8 mouse cellular contexts compared by ENCODE assay signal in the genomic region with DNA sequence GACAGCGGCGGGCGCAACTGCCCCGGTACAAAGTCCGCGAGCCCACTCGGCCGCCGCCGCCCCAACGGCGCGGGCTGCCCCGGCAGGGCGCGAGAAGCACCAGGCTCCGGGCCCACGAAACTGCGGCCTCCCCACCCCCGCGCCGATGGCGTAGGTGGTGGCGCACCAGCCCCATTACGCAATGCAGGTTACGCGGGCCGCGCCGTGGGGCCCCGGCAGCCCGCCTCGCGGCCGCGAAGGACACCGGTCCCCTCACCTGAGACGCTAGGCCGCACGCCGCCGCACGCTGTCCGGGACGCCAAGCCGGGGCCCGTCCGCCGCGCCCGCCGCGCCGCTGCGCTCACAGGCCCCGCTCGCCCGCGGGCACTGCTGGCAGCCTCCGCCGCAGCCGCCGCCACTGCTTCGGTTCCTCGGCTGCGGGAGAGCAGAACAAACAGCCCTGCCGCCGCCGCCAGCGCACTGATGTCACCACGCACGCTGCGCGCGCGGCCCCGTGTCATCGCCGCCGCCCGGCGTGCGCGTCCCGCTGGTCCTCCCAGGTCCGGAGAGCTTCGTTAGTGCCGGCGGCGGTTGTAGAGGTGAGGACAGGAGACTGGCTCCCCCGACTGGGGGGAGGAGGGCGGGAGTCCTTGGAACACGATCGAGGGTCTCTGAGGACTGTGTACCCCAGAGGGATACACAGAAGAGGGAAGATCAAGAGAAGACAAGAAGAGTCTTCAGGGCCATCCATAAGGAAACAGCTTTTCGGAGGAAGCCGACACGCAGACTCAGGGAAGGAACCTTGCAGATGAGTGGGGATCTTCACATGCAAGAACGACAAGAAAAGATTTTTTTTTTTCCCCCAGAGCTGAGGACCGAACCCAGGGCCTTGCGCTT. TPM values are rescaled to one million over a fixed set of nuclear protein-coding genes. Genes with fewer than 3 reads are reported as not detected.
DNase-seq lines count a peak whose midpoint lies in the region; ATAC-seq and TF ChIP-seq lines count a peak whose summit lies in the region.

Gene Brd4, minus strand, starts transcription at position 461 of the 876 bp plus-strand sequence.

- under 1% methylated on average over 71 of the region's 100 CpGs for WGBS in embryonic facial prominence, embryonic 13.5 days
- WGBS in heart, adult 2 months, result under 1% methylated on average over 93 of the region's 100 CpGs
- WGBS in limb, embryonic 13.5 days, result under 1% methylated on average over 87 of the region's 100 CpGs
- WGBS in midbrain, embryonic 16.5 days, result under 1% methylated on average over 71 of the region's 100 CpGs

- no peaks in the 10 kb centered on the region for H3K36me3 ChIP-seq in embryonic facial prominence, embryonic 13.5 days
- H3K36me3 ChIP-seq in heart, adult 2 months (ENCODE audit: control insufficient read depth, insufficient read depth, low read length), result peaks cover 14% of the 10 kb centered on the region
- no peaks in the 10 kb centered on the region for H3K36me3 ChIP-seq in limb, embryonic 13.5 days
- no peaks in the 10 kb centered on the region for H3K36me3 ChIP-seq in midbrain, embryonic 16.5 days (ENCODE audit: control insufficient read depth, insufficient read depth, low read length)

- peak within 1 kb of the TSS; percentile 74 for H3K4me2 ChIP-seq in embryonic facial prominence, embryonic 13.5 days
- peak within 1 kb of the TSS; percentile 81 for H3K4me2 ChIP-seq in limb, embryonic 13.5 days (replicated peaks)
- H3K4me2 ChIP-seq in midbrain, embryonic 16.5 days (ENCODE audit: low read length), result peak within 1 kb of the TSS; percentile 66

- no peaks in the 10 kb centered on the region; the same call in 1 of the 2 replicates for H3K79me2 ChIP-seq in heart, adult 2 months (replicated peaks; ENCODE audit: control insufficient read depth, insufficient read depth, low read length)

- peak; percentile 82 for ATAC-seq in embryonic facial prominence, embryonic 13.5 days (ENCODE audit: insufficient number of reproducible peaks, insufficient read depth, low FRiP score, low TSS enrichment, low read depth)
- peak; percentile 91 for ATAC-seq in limb, embryonic 13.5 days (ENCODE audit: low FRiP score, low read depth)
- ATAC-seq in midbrain, embryonic 16.5 days, result peak; percentile 92

- TF ChIP-seq EP300 in heart, adult 2 months (IDR thresholded peaks at IDR 0.05; ENCODE audit: insufficient read depth, low read depth, low read length), result 0 out of 2 replicates have a peak, but pooled peaks have one; percentile 6

- peak; percentile 96 for DNase-seq in 3134 (ENCODE audit: extremely low read depth, insufficient read length, low spot score)
- peak; percentile 92 to 94 for DNase-seq in adrenal gland, postnatal 36 days
- peak; percentile 95 for DNase-seq in heart, adult 2 months
- DNase-seq in kidney, adult 8-10 months, result peak; percentile 88 to 90
- DNase-seq in spleen, postnatal 10 days (ENCODE audit: low spot score in 2 of 2), result peak; percentile 92 to 94

- H3K4me3 ChIP-seq in embryonic facial prominence, embryonic 13.5 days, result peak within 1 kb of the TSS; percentile 97
- peak within 1 kb of the TSS; percentile 98 for H3K4me3 ChIP-seq in heart, adult 2 months
- H3K4me3 ChIP-seq in limb, embryonic 13.5 days, result peak within 1 kb of the TSS; percentile 94
- peak within 1 kb of the TSS; percentile 96 for H3K4me3 ChIP-seq in midbrain, embryonic 16.5 days (ENCODE audit: low read depth, low read length)

- no peaks in the 10 kb centered on the region for H3K9me3 ChIP-seq in embryonic facial prominence, embryonic 13.5 days
- no peaks in the 10 kb centered on the region for H3K9me3 ChIP-seq in limb, embryonic 13.5 days
- no peaks in the 10 kb centered on the region for H3K9me3 ChIP-seq in midbrain, embryonic 16.5 days (replicated peaks; ENCODE audit: control insufficient read depth, low read length, poor library complexity, severe bottlenecking)

- H3K27ac ChIP-seq in embryonic facial prominence, embryonic 13.5 days, result peak within 1 kb of the TSS; percentile 99
- H3K27ac ChIP-seq in heart, adult 2 months, result peak within 1 kb of the TSS; percentile 96
- H3K27ac ChIP-seq in limb, embryonic 13.5 days, result peak within 1 kb of the TSS; percentile 99
- peak within 1 kb of the TSS; percentile 99 for H3K27ac ChIP-seq in midbrain, embryonic 16.5 days (ENCODE audit: low read length)

- TF ChIP-seq CTCF in heart, adult 2 months (IDR thresholded peaks at IDR 0.05), result no peak

- no peaks in the 10 kb centered on the region for H3K27me3 ChIP-seq in embryonic facial prominence, embryonic 13.5 days
- H3K27me3 ChIP-seq in heart, adult 2 months (ENCODE audit: control insufficient read depth, insufficient read depth, low read length), result no peaks in the 10 kb centered on the region
- no peaks in the 10 kb centered on the region for H3K27me3 ChIP-seq in limb, embryonic 13.5 days
- H3K27me3 ChIP-seq in midbrain, embryonic 16.5 days (ENCODE audit: control insufficient read depth, insufficient read depth, low read depth, low read length), result no peaks in the 10 kb centered on the region

- H3K4me1 ChIP-seq in embryonic facial prominence, embryonic 13.5 days, result peaks cover 34% of the 10 kb centered on the region
- H3K4me1 ChIP-seq in heart, adult 2 months (ENCODE audit: control insufficient read depth, insufficient read depth, low read length), result peaks cover 7% of the 10 kb centered on the region
- H3K4me1 ChIP-seq in limb, embryonic 13.5 days, result peaks cover 30% of the 10 kb centered on the region
- peaks cover 32% of the 10 kb centered on the region for H3K4me1 ChIP-seq in midbrain, embryonic 16.5 days (ENCODE audit: control insufficient read depth, insufficient read depth, low read length)

- TF ChIP-seq POLR2A in heart, adult 2 months (IDR thresholded peaks at IDR 0.05; ENCODE audit: insufficient read depth, low read depth, low read length), result peak; percentile 93

- H3K9ac ChIP-seq in embryonic facial prominence, embryonic 13.5 days, result peak within 1 kb of the TSS; percentile 98
- peak within 1 kb of the TSS; percentile 99 for H3K9ac ChIP-seq in heart, adult 2 months (ENCODE audit: low read depth, low read length)
- peak within 1 kb of the TSS; percentile 98 for H3K9ac ChIP-seq in limb, embryonic 13.5 days
- H3K9ac ChIP-seq in midbrain, embryonic 16.5 days (ENCODE audit: low read depth, low read length), result peak within 1 kb of the TSS; percentile 99

- intact Hi-C loops in heart, adult 2 months (cut with DNase I), result loop anchor here (2.0 to 5.0 kb wide), 3 partner anchors 36 to 66 kb away; partner anchors contain the start of gene Akap8

RNA-seq across cellular contexts. Expression of gene Brd4, which starts in this region (rescaled TPM):
- total RNA-seq in adrenal gland, postnatal 36 days (2021), result 100 to 1,000 TPM in 1 of 2 experiments, 10 to 100 TPM in 1; 90.3 to 112 TPM
- polyA plus RNA-seq in embryonic facial prominence, embryonic 13.5 days (2015; fragmentation: Nextera tagmentation; extraction: Ambion mirVana), result 106 and 117 TPM in 2 replicates
- 10 to 100 TPM; 53.3 to 55.6 TPM for total RNA-seq in heart, adult 2 months (2021)
- polyA plus RNA-seq in heart, adult 2 months (2012; rRNA removed), result 16.5 and 21.7 TPM in 2 replicates
- polyA plus RNA-seq in limb, embryonic 13.5 days (2015; fragmentation: Nextera tagmentation; extraction: Ambion mirVana), result 99.1 and 109 TPM in 2 replicates
- polyA plus RNA-seq in midbrain, embryonic 16.5 days (2015; fragmentation: Nextera tagmentation; extraction: Ambion mirVana), result 84.3 and 84.6 TPM in 2 replicates

Comparison
In these comparisons a context has a peak if more than half of its experiments do, and no peak if none do; other contexts are left out.
1. Peak in every context shown above with its lines: DNase-seq, ATAC-seq, H3K4me3 ChIP-seq and H3K27ac ChIP-seq.